Mouse (Mus musculus): ENCODE results near the gene Nfic.

Nfic gene

GRCm38 (mm10) chr10:81378553-81379182 is 76.8 kb downstream of the Nfic start:
- peak; percentile 100 for DNase-seq

- DNase-seq = no peak
These were observed 77.5 kb downstream of the Nfic start, which contains the start of gene Fzr1 for GRCm38 (mm10) chr10:81377793-81378552. Fzr1 (minus strand) TSS chr10:81378516.

- DNase-seq = no peak
These were observed 78.1 kb downstream of the Nfic start for GRCm38 (mm10) chr10:81377362-81377664.

GRCm38 (mm10) chr10:81376561-81377361 is 78.7 kb downstream of the Nfic start:
- DNase-seq = peak; percentile 43

GRCm38 (mm10) chr10:81375322-81375721 is 80.1 kb downstream of the Nfic start:
- no peak for DNase-seq

- DNase-seq = no peak
These were observed 88.3 kb downstream of the Nfic start for GRCm38 (mm10) chr10:81367207-81367495.

- DNase-seq = no peak
These were observed 88.8 kb downstream of the Nfic start for GRCm38 (mm10) chr10:81366477-81367206.

GRCm38 (mm10) chr10:81365672-81366476 is 89.6 kb downstream of the Nfic start, which contains the start of gene 4930404N11Rik:
4930404N11Rik (minus strand) TSS chr10:81365816.
- no peak for DNase-seq

- DNase-seq = no peak
These were observed 90.4 kb downstream of the Nfic start for GRCm38 (mm10) chr10:81365073-81365472.

GRCm38 (mm10) chr10:81364666-81365065 is 90.8 kb downstream of the Nfic start:
- DNase-seq = no peak

- DNase-seq = no peak
These were observed 91.7 kb downstream of the Nfic start for GRCm38 (mm10) chr10:81363436-81364346.

- no peak for DNase-seq
These were observed 93.0 kb downstream of the Nfic start for GRCm38 (mm10) chr10:81362336-81362949.

- DNase-seq = no peak
These were observed 94.7 kb downstream of the Nfic start for GRCm38 (mm10) chr10:81360721-81361120.

GRCm38 (mm10) chr10:81358841-81359240 is 96.6 kb downstream of the Nfic start:
- no peak for DNase-seq

GRCm38 (mm10) chr10:81358209-81358608 is 97.2 kb downstream of the Nfic start:
- no peak for DNase-seq

GRCm38 (mm10) chr10:81356991-81357844 is 98.2 kb downstream of the Nfic start, which contains the start of gene Mfsd12:
Mfsd12 (plus strand) TSS chr10:81357491.
- peak; percentile 91 for DNase-seq

GRCm38 (mm10) chr10:81356352-81356990 is 99.0 kb downstream of the Nfic start:
- no peak for DNase-seq

- no peak for DNase-seq
These were observed 99.9 kb downstream of the Nfic start for GRCm38 (mm10) chr10:81355533-81355932.
